Mouse (Mus musculus) NIH3T3 (cell line): ENCODE measurements at regions not wholly inside any gene's neighbourhood (a gene's known extent, or its start where the extent isn't known, plus 50 kb on each side); places are given as distances from the start of the nearest gene placed in this dataset.

ENCODE experiments used
- DNase-seq: peaks from one replicate; pipeline ENCODE4 v3.0.0-alpha.2; 2012; ENCODE audit warnings: low read depth

GRCm38 (mm10) chr9:98091105-98091504, 58.1 kb upstream of the Clstn2 start:
- no peak for DNase-seq

GRCm38 (mm10) chr9:98095064-98095790, 62.2 kb upstream of the Clstn2 start:
- no peak for DNase-seq

- DNase-seq, result no peak
Observed at GRCm38 (mm10) chr9:98123390-98123789, 90.4 kb upstream of the Clstn2 start.

GRCm38 (mm10) chr9:98129596-98129995, 96.6 kb upstream of the Clstn2 start:
- DNase-seq, result no peak

- DNase-seq, result no peak
Observed at GRCm38 (mm10) chr9:98130849-98131248, 97.9 kb upstream of the Clstn2 start.

- no peak for DNase-seq
Observed at GRCm38 (mm10) chr9:98140546-98140945, 107.6 kb upstream of the Clstn2 start.

- DNase-seq, result no peak
Observed at GRCm38 (mm10) chr9:98142121-98142520, 109.1 kb upstream of the Clstn2 start.

- peak; percentile 3 for DNase-seq
Observed at GRCm38 (mm10) chr9:98146901-98147300, 113.9 kb upstream of the Clstn2 start.

GRCm38 (mm10) chr9:98158421-98158820, 125.4 kb upstream of the Clstn2 start:
- DNase-seq, result no peak

GRCm38 (mm10) chr9:98164489-98164888, 122.7 kb upstream of the Nmnat3 start:
- DNase-seq, result no peak

- no peak for DNase-seq
Observed at GRCm38 (mm10) chr9:98174056-98174455, 113.2 kb upstream of the Nmnat3 start.

- DNase-seq, result no peak
Observed at GRCm38 (mm10) chr9:98176701-98177380, 110.4 kb upstream of the Nmnat3 start.

GRCm38 (mm10) chr9:98180766-98181165, 106.5 kb upstream of the Nmnat3 start:
- DNase-seq, result no peak

GRCm38 (mm10) chr9:98186757-98187300, 100.4 kb upstream of the Nmnat3 start:
- DNase-seq, result no peak

- DNase-seq, result no peak
Observed at GRCm38 (mm10) chr9:98194356-98194755, 92.9 kb upstream of the Nmnat3 start.

GRCm38 (mm10) chr9:98218824-98219223, 68.4 kb upstream of the Nmnat3 start:
- no peak for DNase-seq

- no peak for DNase-seq
Observed at GRCm38 (mm10) chr9:98220367-98220766, 66.9 kb upstream of the Nmnat3 start.

GRCm38 (mm10) chr9:98221766-98222165, 65.5 kb upstream of the Nmnat3 start:
- no peak for DNase-seq

- DNase-seq, result no peak
Observed at GRCm38 (mm10) chr9:98228226-98228625, 59.0 kb upstream of the Nmnat3 start.

GRCm38 (mm10) chr9:98228907-98229306, 58.3 kb upstream of the Nmnat3 start:
- DNase-seq, result no peak

GRCm38 (mm10) chr9:98234731-98235130, 52.5 kb upstream of the Nmnat3 start:
- peak; percentile 70 for DNase-seq
